Mouse (Mus musculus) G1E (cell line): Measurements from ENCODE around the gene Megf6. TPM values are rescaled to one million over a fixed set of nuclear protein-coding genes. Genes with fewer than 3 reads are reported as not detected.

Source experiments
- ATAC-seq: 2 replicates; pipeline ENCODE4 v1.8.0; 2016; ENCODE audit warnings: mild to moderate bottlenecking; ENCODE audit not compliant: insufficient number of reproducible peaks, poor library complexity, low FRiP score, severe bottlenecking; ENCODE audit errors: extremely low read depth
- DNase-seq: peaks from one replicate; pipeline ENCODE4 v3.0.0; 2012; ENCODE audit warnings: low spot score
- H3K27me3 ChIP-seq: 2 replicates; pipeline ENCODE4 v1.6.1; 2012; ENCODE audit warnings: mild to moderate bottlenecking, low read length, inconsistent platforms; ENCODE audit not compliant: insufficient read depth
- H3K36me3 ChIP-seq: replicated peaks from 2 replicates; pipeline ENCODE3; 2012; ENCODE audit warnings: mild to moderate bottlenecking, inconsistent platforms
- H3K4me1 ChIP-seq: 2 replicates; pipeline ENCODE4 v1.6.1; 2012; ENCODE audit warnings: low read depth, low read length, inconsistent platforms, mixed read lengths; ENCODE audit not compliant: insufficient read depth
- H3K4me3 ChIP-seq: 2 replicates; pipeline ENCODE4 v1.5.1; 2012; ENCODE audit warnings: low read depth, mild to moderate bottlenecking, inconsistent platforms, low read length, moderate library complexity, mixed read lengths
- H3K9me3 ChIP-seq: replicated peaks from 2 replicates; pipeline ENCODE4 v1.6.1; 2012; ENCODE audit warnings: inconsistent platforms
- CTCF ChIP-seq: IDR thresholded peaks from 2 replicates; pipeline ENCODE4 v1.5.1; 2012; ENCODE audit warnings: low read depth, low read length, inconsistent platforms, mixed read lengths
- GATA1 ChIP-seq: IDR thresholded peaks from 2 replicates; pipeline ENCODE4 v1.6.1; 2012; ENCODE audit warnings: borderline replicate concordance, low read length, inconsistent platforms, mixed read lengths
- GATA2 ChIP-seq: IDR thresholded peaks from 2 replicates; pipeline ENCODE4 v1.6.1; 2012; ENCODE audit warnings: low read depth, low read length, inconsistent platforms, borderline replicate concordance
- POLR2AphosphoS5 ChIP-seq: IDR thresholded peaks from 2 replicates; pipeline ENCODE4 v1.6.1; 2012; ENCODE audit warnings: low read depth, low read length, inconsistent platforms; ENCODE audit not compliant: insufficient replicate concordance
- TAL1 ChIP-seq: conservative IDR thresholded peaks from 2 replicates; pipeline ENCODE4 v1.6.1; 2012; ENCODE audit warnings: low read depth, low read length, inconsistent platforms, mixed read lengths
- polyA plus RNA-seq: library from polyadenylated mRNA; stranded (reverse); fragments of >175 nt; gene quantifications from 2 replicates; pipeline ENCODE4 v1.2.3, GENCODE M21; 2012
- total RNA-seq, 2 experiments: library from RNA; stranded (forward) in 1 of 2; stranded (reverse) in 1 of 2; fragments of 200-1000 nt in 1 of 2; fragments of >200 nt in 1 of 2; fragmentation: Nextera tagmentation in 1 of 2; gene quantifications; 2 replicates each; pipeline ENCODE4 v1.2.3; 2014 to 2017

Megf6 gene
- total and polyA plus RNA-seq, 3 experiments, result 0.01 to 0.05 TPM; not detected in 1

DNA sequence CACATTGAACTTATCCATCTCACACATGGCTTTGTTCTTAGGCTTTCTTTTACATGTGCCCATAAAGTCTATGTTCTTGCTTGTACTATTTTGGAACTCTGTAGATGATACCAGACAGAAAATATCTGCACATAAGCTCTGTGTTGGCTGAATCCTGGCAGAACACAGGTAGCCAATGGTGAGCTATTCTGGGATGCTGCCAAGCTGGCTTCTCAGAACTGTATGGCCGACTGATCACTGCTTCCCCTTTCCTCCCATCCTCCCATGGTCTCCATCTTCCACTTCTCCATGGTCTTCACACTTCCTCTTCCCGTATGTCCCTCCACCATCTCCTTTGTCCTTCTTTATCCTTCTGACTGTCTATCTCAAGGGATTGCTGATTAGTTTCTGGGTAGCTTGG is 138.6 kb downstream of the Megf6 start:
- Histone ChIP-seq H3K27me3 (no peaks in the 10 kb centered on the region), H3K9me3 (peaks cover 65% of the 10 kb centered on the region), H3K4me1 (no peaks in the 10 kb centered on the region), H3K4me3 (no peak overlapping the region), H3K36me3 (no peaks in the 10 kb centered on the region)
- TF ChIP-seq POLR2AphosphoS5 (no peak), GATA2 (no peak), CTCF (no peak), GATA1 (no peak), TAL1 (no peak)
- ATAC-seq (no peak), DNase-seq (no peak)

DNA sequence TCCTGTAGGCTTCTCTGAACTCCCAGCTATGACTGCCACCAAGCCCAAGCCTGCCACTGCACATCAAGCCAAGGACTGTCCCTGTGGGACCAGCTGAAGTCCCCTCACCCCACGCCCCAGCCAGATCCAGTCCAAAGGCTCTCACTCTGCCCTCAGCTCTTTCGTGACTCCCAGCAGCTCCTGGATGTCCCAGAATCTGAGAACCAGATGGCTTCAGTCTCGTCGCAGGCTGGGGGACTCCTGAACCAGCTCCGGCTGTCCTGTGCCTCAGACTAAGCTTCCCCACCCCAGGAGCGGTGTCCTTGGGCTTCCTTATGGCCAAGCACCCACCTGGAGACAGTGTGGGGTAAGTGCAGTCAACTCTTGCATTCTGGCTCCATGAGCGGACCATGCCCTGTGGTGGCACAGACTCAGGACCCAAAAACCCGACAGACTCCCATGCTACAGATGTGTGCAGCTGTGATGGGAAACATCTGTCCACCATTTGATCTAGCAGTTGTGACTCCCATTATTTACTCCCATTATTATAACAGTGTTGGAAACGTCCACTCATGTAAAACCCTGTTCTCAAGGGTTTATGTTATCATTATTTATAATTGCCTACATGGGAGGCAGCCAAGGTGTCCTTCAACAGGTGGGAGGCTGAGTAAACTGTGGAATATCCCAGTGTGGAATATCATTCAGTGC is 140.2 kb downstream of the Megf6 start:
- no peaks in the 10 kb centered on the region for H3K36me3 ChIP-seq
- no peaks in the 10 kb centered on the region for H3K4me1 ChIP-seq
- no peak overlapping the region for H3K4me3 ChIP-seq
- ATAC-seq (no peak), DNase-seq (no peak)
- TF ChIP-seq POLR2AphosphoS5 (no peak), TAL1 (no peak), GATA2 (no peak), CTCF (no peak), GATA1 (no peak)
- H3K27me3 ChIP-seq, result no peaks in the 10 kb centered on the region
- H3K9me3 ChIP-seq, result peaks cover 77% of the 10 kb centered on the region

DNA sequence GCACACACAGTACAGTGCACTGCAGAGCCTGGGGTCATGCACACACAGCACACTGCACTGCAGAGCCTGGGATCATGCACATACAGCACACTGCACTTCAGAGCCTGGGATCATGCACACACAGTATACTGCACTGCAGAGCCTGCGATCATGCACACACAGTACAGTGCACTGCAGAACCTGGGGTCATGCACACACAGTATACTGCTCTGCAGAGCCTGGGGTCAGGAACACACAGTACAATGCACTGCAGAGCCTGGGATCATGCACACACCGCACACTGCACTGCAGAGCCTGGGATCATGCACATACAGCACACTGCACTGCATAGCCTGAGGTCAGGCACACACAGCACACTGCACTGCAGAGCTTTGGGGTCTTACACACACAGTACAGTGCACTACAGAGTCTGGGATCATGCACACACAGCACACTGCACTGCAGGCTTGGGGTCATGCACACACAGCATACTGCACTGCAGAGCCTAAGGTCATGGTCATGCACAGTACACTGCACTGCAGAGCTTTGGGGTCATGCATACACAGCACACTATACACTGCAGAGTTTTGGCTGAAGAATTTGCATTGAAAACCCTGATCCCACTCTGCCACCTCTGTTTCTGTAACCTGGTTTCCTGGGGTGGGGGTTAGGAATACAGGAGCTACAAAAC is 141.7 kb downstream of the Megf6 start:
- no peak for DNase-seq
- H3K4me1 ChIP-seq, result no peaks in the 10 kb centered on the region
- TF ChIP-seq GATA1 (no peak), TAL1 (no peak), CTCF (no peak), GATA2 (no peak), POLR2AphosphoS5 (no peak)
- H3K9me3 ChIP-seq, result peaks cover 77% of the 10 kb centered on the region
- no peaks in the 10 kb centered on the region for H3K36me3 ChIP-seq
- H3K27me3 ChIP-seq, result no peaks in the 10 kb centered on the region
- no peak for ATAC-seq
- no peak overlapping the region for H3K4me3 ChIP-seq

GRCm38 (mm10) chr4:154312935-154313621 is 142.5 kb downstream of the Megf6 start:
- no peaks in the 10 kb centered on the region for H3K4me1 ChIP-seq
- H3K9me3 ChIP-seq, result peaks cover 85% of the 10 kb centered on the region
- no peaks in the 10 kb centered on the region for H3K36me3 ChIP-seq
- no peaks in the 10 kb centered on the region for H3K27me3 ChIP-seq
- DNase-seq (no peak), ATAC-seq (no peak)
- H3K4me3 ChIP-seq, result no peak overlapping the region
- TF ChIP-seq GATA2, result no peak
- TF ChIP-seq TAL1, result no peak
- no peak for TF ChIP-seq CTCF

DNA sequence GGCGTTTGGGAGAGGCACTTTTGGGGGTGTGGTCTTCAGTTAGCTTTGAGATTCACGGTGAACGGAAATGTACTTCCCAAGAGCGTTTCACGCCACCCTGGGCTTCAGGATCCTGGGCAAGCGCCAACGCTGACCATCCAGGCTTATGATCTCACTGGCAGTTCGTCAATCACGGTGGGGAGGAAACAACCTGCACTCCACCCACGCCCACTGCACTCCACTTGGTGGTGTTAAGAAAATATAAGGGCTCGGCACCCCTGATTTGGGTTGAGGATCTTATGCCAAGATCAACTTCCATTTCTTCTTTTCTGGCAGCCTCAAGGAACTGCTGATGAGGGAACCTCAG is 143.1 kb downstream of the Megf6 start:
- no peaks in the 10 kb centered on the region for H3K36me3 ChIP-seq
- DNase-seq, result no peak
- H3K4me3 ChIP-seq, result no peak overlapping the region
- ATAC-seq, result no peak
- H3K27me3 ChIP-seq, result no peaks in the 10 kb centered on the region
- TF ChIP-seq CTCF (no peak), GATA1 (no peak), TAL1 (no peak), GATA2 (no peak), POLR2AphosphoS5 (no peak)
- peaks cover 87% of the 10 kb centered on the region for H3K9me3 ChIP-seq
- no peaks in the 10 kb centered on the region for H3K4me1 ChIP-seq

Other genes with a start within 250 kb of the Megf6 start
- gene A430005L14Rik, start 213.5 kb upstream of the Megf6 start, total RNA-seq (2014; fragmentation: Nextera tagmentation), result 22.2 and 27.9 TPM in 2 replicates
- gene A430005L14Rik, start 213.5 kb upstream of the Megf6 start, total RNA-seq (2017), result 48.7 and 57.6 TPM in 2 replicates
- gene A430005L14Rik, start 213.5 kb upstream of the Megf6 start, polyA plus RNA-seq, result 112 and 127 TPM in 2 replicates
- gene Dffb, start 195.6 kb upstream of the Megf6 start, total RNA-seq (2014; fragmentation: Nextera tagmentation), result 6.8 and 11.0 TPM in 2 replicates
- gene Dffb, start 195.6 kb upstream of the Megf6 start, total RNA-seq (2017), result 17.0 and 20.5 TPM in 2 replicates
- gene Dffb, start 195.6 kb upstream of the Megf6 start, polyA plus RNA-seq, result 13.4 and 16.7 TPM in 2 replicates
- gene Cep104, start 195.5 kb upstream of the Megf6 start, total RNA-seq (2014; fragmentation: Nextera tagmentation), result 12.0 and 14.7 TPM in 2 replicates
- 6.1 and 7.7 TPM in 2 replicates for gene Cep104, start 195.5 kb upstream of the Megf6 start, total RNA-seq (2017)
- gene Cep104, start 195.5 kb upstream of the Megf6 start, polyA plus RNA-seq, result 6.6 and 8.6 TPM in 2 replicates
- 17.5 and 24.8 TPM in 2 replicates for gene Lrrc47, start 159.0 kb upstream of the Megf6 start, total RNA-seq (2014; fragmentation: Nextera tagmentation)
- gene Lrrc47, start 159.0 kb upstream of the Megf6 start, total RNA-seq (2017), result 28.7 and 40.7 TPM in 2 replicates
- 201 and 254 TPM in 2 replicates for gene Lrrc47, start 159.0 kb upstream of the Megf6 start, polyA plus RNA-seq
- gene Smim1, start 144.5 kb upstream of the Megf6 start, total RNA-seq (2014; fragmentation: Nextera tagmentation), result 74.3 and 100.0 TPM in 2 replicates
- 69.2 and 103 TPM in 2 replicates for gene Smim1, start 144.5 kb upstream of the Megf6 start, total RNA-seq (2017)
- 58.4 and 87.4 TPM in 2 replicates for gene Smim1, start 144.5 kb upstream of the Megf6 start, polyA plus RNA-seq
- not detected in 2 replicates for gene Ccdc27, start 128.1 kb upstream of the Megf6 start, total RNA-seq (2014; fragmentation: Nextera tagmentation)
- gene Ccdc27, start 128.1 kb upstream of the Megf6 start, total RNA-seq (2017), result not detected in 2 replicates
- gene Ccdc27, start 128.1 kb upstream of the Megf6 start, polyA plus RNA-seq, result not detected in 2 replicates
- not detected in 2 replicates for gene Trp73, start 30.5 kb upstream of the Megf6 start, total RNA-seq (2014; fragmentation: Nextera tagmentation)
- under 0.01 and 0.12 TPM in 2 replicates for gene Trp73, start 30.5 kb upstream of the Megf6 start, total RNA-seq (2017)
- not detected in 2 replicates for gene Trp73, start 30.5 kb upstream of the Megf6 start, polyA plus RNA-seq
- 6.9 and 7.2 TPM in 2 replicates for gene Wrap73, start 28.4 kb upstream of the Megf6 start, total RNA-seq (2014; fragmentation: Nextera tagmentation)
- gene Wrap73, start 28.4 kb upstream of the Megf6 start, total RNA-seq (2017), result 19.4 and 23.4 TPM in 2 replicates
- 16.6 and 21.5 TPM in 2 replicates for gene Wrap73, start 28.4 kb upstream of the Megf6 start, polyA plus RNA-seq
- gene Tprgl, start 10.1 kb upstream of the Megf6 start, total RNA-seq (2014; fragmentation: Nextera tagmentation), result 44.7 and 55.8 TPM in 2 replicates
- gene Tprgl, start 10.1 kb upstream of the Megf6 start, total RNA-seq (2017), result 51.1 and 58.2 TPM in 2 replicates
- 60.8 and 61.4 TPM in 2 replicates for gene Tprgl, start 10.1 kb upstream of the Megf6 start, polyA plus RNA-seq
- gene Arhgef16, start 130.9 kb downstream of the Megf6 start, total RNA-seq (2014; fragmentation: Nextera tagmentation), result not detected in 2 replicates
- gene Arhgef16, start 130.9 kb downstream of the Megf6 start, total RNA-seq (2017), result 0.06 and 0.11 TPM in 2 replicates
- gene Arhgef16, start 130.9 kb downstream of the Megf6 start, polyA plus RNA-seq, result not detected in 2 replicates
- not detected in 2 replicates for gene B230104I21Rik, start 165.4 kb downstream of the Megf6 start, total RNA-seq (2014; fragmentation: Nextera tagmentation)
- not detected in 2 replicates for gene B230104I21Rik, start 165.4 kb downstream of the Megf6 start, total RNA-seq (2017)
- not detected in 2 replicates for gene B230104I21Rik, start 165.4 kb downstream of the Megf6 start, polyA plus RNA-seq